Mouse (Mus musculus) MEL (cell line): Measurements from ENCODE around the gene Bcat2. TPM values are rescaled to one million over a fixed set of nuclear protein-coding genes. Genes with fewer than 3 reads are reported as not detected.

Source experiments
- DNase-seq: peaks from one replicate; pipeline ENCODE4 v3.0.0; 2011; ENCODE audit warnings: low read depth, low spot score
- H3K27ac ChIP-seq: 2 replicates; pipeline ENCODE4 v1.5.1; 2012; ENCODE audit warnings: low read depth, mild to moderate bottlenecking, control low read depth, low read length, moderate library complexity; ENCODE audit not compliant: control insufficient read depth
- H3K27me3 ChIP-seq, 2 experiments: fragments of 150-350 bp in 1 of 2; sonication (generic) in 1 of 2; 2 replicates each; pipeline ENCODE4 v1.6.1; 2012; ENCODE audit warnings: low read length in 2 of 2, mild to moderate bottlenecking in 2 of 2, improper control_type of control experiment in 1 of 2, moderate library complexity in 1 of 2; ENCODE audit not compliant: insufficient read depth in 2 of 2, control insufficient read depth in 1 of 2
- H3K36me3 ChIP-seq, 2 experiments: 2 replicates each; pipeline ENCODE4 v1.6.1; 2012 to 2014; ENCODE audit warnings: low read length in 2 of 2, improper control_type of control experiment in 1 of 2, inconsistent platforms in 1 of 2, mild to moderate bottlenecking in 1 of 2; ENCODE audit not compliant: insufficient read depth in 2 of 2, control insufficient read depth in 1 of 2
- H3K4me1 ChIP-seq, 2 experiments: fragments of 150-350 bp in 1 of 2; sonication (generic) in 1 of 2; 2 replicates each; pipeline ENCODE4 v1.6.1; 2012; ENCODE audit warnings: low read length in 2 of 2, improper control_type of control experiment in 1 of 2, mild to moderate bottlenecking in 1 of 2; ENCODE audit not compliant: insufficient read depth in 2 of 2, control insufficient read depth in 1 of 2
- H3K4me3 ChIP-seq, 2 experiments: fragments of 150-350 bp in 1 of 2; sonication (generic) in 1 of 2; 2 replicates each; pipeline ENCODE4 v1.5.1; 2012; ENCODE audit warnings: low read depth in 2 of 2, low read length in 2 of 2, mild to moderate bottlenecking in 2 of 2, moderate library complexity in 2 of 2, control low read depth in 1 of 2, improper control_type of control experiment in 1 of 2; ENCODE audit not compliant: control insufficient read depth in 1 of 2, insufficient read depth in 1 of 2
- H3K79me2 ChIP-seq: 2 replicates; pipeline ENCODE4 v1.6.1; 2012; ENCODE audit warnings: mild to moderate bottlenecking, low read length, moderate library complexity; ENCODE audit not compliant: control insufficient read depth, poor library complexity, insufficient read depth
- H3K9ac ChIP-seq: 2 replicates; pipeline ENCODE4 v1.6.1; 2012; ENCODE audit warnings: low read depth, mild to moderate bottlenecking, control low read depth, low read length, moderate library complexity; ENCODE audit not compliant: control insufficient read depth, poor library complexity, severe bottlenecking
- H3K9me3 ChIP-seq: fragments of 150-350 bp; sonication (generic); replicated peaks from 2 replicates; pipeline ENCODE4 v1.6.1; 2012; ENCODE audit warnings: mild to moderate bottlenecking, low read length, improper control_type of control experiment, moderate library complexity; ENCODE audit not compliant: insufficient read depth
- BHLHE40 ChIP-seq: IDR thresholded peaks from 2 replicates; pipeline ENCODE4 v1.6.1; 2012; ENCODE audit warnings: low read depth, mild to moderate bottlenecking, inconsistent platforms, low read length, improper control_type of control experiment, borderline replicate concordance
- CHD1 ChIP-seq: IDR thresholded peaks from 2 replicates; pipeline ENCODE4 v1.6.1; 2012; ENCODE audit warnings: low read depth, mild to moderate bottlenecking, inconsistent platforms, low read length, improper control_type of control experiment
- CHD2 ChIP-seq: IDR thresholded peaks from 2 replicates; pipeline ENCODE4 v1.6.1; 2011; ENCODE audit warnings: low read length, improper control_type of control experiment
- CTCF ChIP-seq, 3 experiments: IDR thresholded peaks in 2 of 3; conservative IDR thresholded peaks in 1 of 3; 2 replicates each; pipeline ENCODE4 v1.5.1; 2011 to 2012; ENCODE audit warnings: low read length in 3 of 3, low read depth in 2 of 3, mild to moderate bottlenecking in 2 of 3, improper control_type of control experiment in 1 of 3, inconsistent platforms in 1 of 3, mixed read lengths in 1 of 3, moderate library complexity in 1 of 3; ENCODE audit not compliant: control insufficient read depth in 1 of 3, insufficient read depth in 1 of 3, poor library complexity in 1 of 3, severe bottlenecking in 1 of 3
- E2F4 ChIP-seq: IDR thresholded peaks from 2 replicates; pipeline ENCODE4 v1.6.1; 2011; ENCODE audit warnings: low read depth, low read length, improper control_type of control experiment, borderline replicate concordance
- ELF1 ChIP-seq: IDR thresholded peaks from 2 replicates; pipeline ENCODE4 v1.6.1; 2014; ENCODE audit warnings: low read depth, mild to moderate bottlenecking, inconsistent platforms, low read length, improper control_type of control experiment, moderate library complexity
- EP300 ChIP-seq, 2 experiments: IDR thresholded peaks; 2 replicates each; pipeline ENCODE4 v1.6.1; 2011; ENCODE audit warnings: improper control_type of control experiment in 2 of 2, low read length in 2 of 2, low read depth in 1 of 2, mild to moderate bottlenecking in 1 of 2
- ETS1 ChIP-seq: IDR thresholded peaks from 2 replicates; pipeline ENCODE4 v1.6.1; 2012; ENCODE audit warnings: low read depth, mild to moderate bottlenecking, inconsistent platforms, low read length, improper control_type of control experiment, moderate library complexity
- GABPA ChIP-seq: IDR thresholded peaks from 2 replicates; pipeline ENCODE4 v1.6.1; 2012; ENCODE audit warnings: low read depth, mild to moderate bottlenecking, inconsistent platforms, low read length, improper control_type of control experiment, moderate library complexity
- GATA1 ChIP-seq: IDR thresholded peaks from 2 replicates; pipeline ENCODE4 v1.6.1; 2011; ENCODE audit warnings: low read depth, low read length, improper control_type of control experiment
- HCFC1 ChIP-seq: IDR thresholded peaks from 2 replicates; pipeline ENCODE4 v1.6.1; 2012; ENCODE audit warnings: low read depth, mild to moderate bottlenecking, inconsistent platforms, low read length, improper control_type of control experiment, moderate library complexity
- MAFK ChIP-seq: IDR thresholded peaks from 2 replicates; pipeline ENCODE4 v1.6.1; 2011; ENCODE audit warnings: low read depth, mild to moderate bottlenecking, low read length, improper control_type of control experiment, borderline replicate concordance
- MAZ ChIP-seq: IDR thresholded peaks from 2 replicates; pipeline ENCODE4 v1.6.1; 2012; ENCODE audit warnings: low read depth, mild to moderate bottlenecking, inconsistent platforms, low read length, improper control_type of control experiment
- MEF2A ChIP-seq: IDR thresholded peaks from 2 replicates; pipeline ENCODE4 v1.6.1; 2014; ENCODE audit warnings: low read depth, mild to moderate bottlenecking, inconsistent platforms, low read length, improper control_type of control experiment; ENCODE audit not compliant: poor library complexity, insufficient replicate concordance, severe bottlenecking; ENCODE audit errors: extremely low read depth
- MXI1 ChIP-seq: IDR thresholded peaks from 2 replicates; pipeline ENCODE4 v1.6.1; 2011; ENCODE audit warnings: mild to moderate bottlenecking, low read depth, low read length, improper control_type of control experiment
- MYB ChIP-seq: IDR thresholded peaks from 2 replicates; pipeline ENCODE4 v1.6.1; 2011; ENCODE audit warnings: mild to moderate bottlenecking, low read depth, low read length, improper control_type of control experiment
- NELFE ChIP-seq: IDR thresholded peaks from 2 replicates; pipeline ENCODE4 v1.6.1; 2011; ENCODE audit warnings: low read depth, low read length, improper control_type of control experiment
- NRF1 ChIP-seq: IDR thresholded peaks from 2 replicates; pipeline ENCODE4 v1.6.1; 2014; ENCODE audit warnings: low read depth, mild to moderate bottlenecking, inconsistent platforms, low read length, improper control_type of control experiment, moderate library complexity; ENCODE audit not compliant: poor library complexity, insufficient read depth, severe bottlenecking
- POLR2AphosphoS2 ChIP-seq: IDR thresholded peaks from 2 replicates; pipeline ENCODE4 v1.6.1; 2011; ENCODE audit warnings: low read length, improper control_type of control experiment
- RAD21 ChIP-seq: IDR thresholded peaks from 2 replicates; pipeline ENCODE4 v1.6.1; 2011; ENCODE audit warnings: mild to moderate bottlenecking, low read depth, low read length, improper control_type of control experiment
- SMC3 ChIP-seq: IDR thresholded peaks from 2 replicates; pipeline ENCODE4 v1.6.1; 2011; ENCODE audit warnings: low read depth, low read length, improper control_type of control experiment
- TAL1 ChIP-seq: IDR thresholded peaks from 2 replicates; pipeline ENCODE4 v1.6.1; 2012; ENCODE audit warnings: mild to moderate bottlenecking, inconsistent platforms, low read length, moderate library complexity, mixed read lengths
- TCF12 ChIP-seq: IDR thresholded peaks from 2 replicates; pipeline ENCODE4 v1.6.1; 2014; ENCODE audit warnings: low read depth, mild to moderate bottlenecking, inconsistent platforms, low read length, improper control_type of control experiment, moderate library complexity
- USF1 ChIP-seq: IDR thresholded peaks from 2 replicates; pipeline ENCODE4 v1.6.1; 2014; ENCODE audit warnings: low read depth, mild to moderate bottlenecking, inconsistent platforms, low read length, improper control_type of control experiment, moderate library complexity
- ZKSCAN1 ChIP-seq: IDR thresholded peaks from 2 replicates; pipeline ENCODE4 v1.6.1; 2012; ENCODE audit warnings: low read depth, mild to moderate bottlenecking, inconsistent platforms, low read length, improper control_type of control experiment, moderate library complexity
- ZMIZ1 ChIP-seq: IDR thresholded peaks from 2 replicates; pipeline ENCODE4 v1.6.1; 2012; ENCODE audit warnings: low read depth, mild to moderate bottlenecking, inconsistent platforms, low read length, improper control_type of control experiment, moderate library complexity
- polyA plus RNA-seq, 2 experiments: library from polyadenylated mRNA; stranded (reverse) in 1 of 2; unstranded in 1 of 2; fragments of >175 nt in 1 of 2; fragments of >200 nt in 1 of 2; gene quantifications; 2 replicates each; pipeline versions ENCODE4 v1.2.1 to v1.2.4; 2012; ENCODE audit warnings: low replicate concordance in 2 of 2, low read depth in 1 of 2; ENCODE audit not compliant: insufficient read length in 2 of 2, insufficient read depth in 1 of 2, missing spikeins in 1 of 2
- total RNA-seq: library from RNA; depleted of rRNA; stranded (reverse); fragments of 300-350 nt; gene quantifications from 2 replicates; pipeline ENCODE4 v1.2.3, GENCODE M21; 2012

Gene Bcat2
- total and polyA plus RNA-seq, 3 experiments: 49.4 to 140 TPM; not detected in 1

- TF ChIP-seq TCF12 (peak; percentile 25; the same call in 1 of the 2 replicates), EP300 (IDR thresholded peaks at IDR 0.05; ENCODE audit: low read depth in 1 of 2, low read length in 2 of 2) (peak in 1 of 2 experiments; percentile 22; a peak in 1 of 4 replicates), GATA1 (no peak), SMC3 (0 out of 2 replicates have a peak, but pooled peaks have one; percentile 8), CHD2 (peak; percentile 81), NELFE (peak; percentile 51; the same call in 1 of the 2 replicates), BHLHE40 (peak; percentile 90), POLR2AphosphoS2 (no peak), CHD1 (no peak), MYB (no peak), ZMIZ1 (no peak), MAZ (peak; percentile 81; the same call in 1 of the 2 replicates), MEF2A (no peak)
Observed at GRCm38 (mm10) chr7:45521728-45522184, 48.2 kb upstream of the Bcat2 start (continued).

- Histone ChIP-seq H3K36me3 (peaks cover 0 to 29% of the 10 kb centered on the region in 2 experiments; a peak in 2 of 4 replicates), H3K27ac (peak overlapping the region; percentile 26; the same call in 1 of the 2 replicates), H3K79me2 (peaks cover 27% of the 10 kb centered on the region), H3K9ac (peak overlapping the region; percentile 31), H3K4me3 (peak overlapping the region; percentile 73 to 79; a peak in 3 of 4 replicates), H3K27me3 (no peaks in the 10 kb centered on the region), H3K4me1 (peaks cover 4 to 16% of the 10 kb centered on the region in 2 experiments; a peak in 3 of 4 replicates), H3K9me3 (no peaks in the 10 kb centered on the region)
- DNase-seq: no peak
- TF ChIP-seq TAL1 (no peak), POLR2AphosphoS2 (peak; percentile 93)
Observed at GRCm38 (mm10) chr7:45522194-45522752, 47.7 kb upstream of the Bcat2 start.

GRCm38 (mm10) chr7:45522957-45523676 lies 46.8 kb upstream of the Bcat2 start:
- H3K4me3 ChIP-seq: peak overlapping the region; percentile 39 to 42
- H3K79me2 ChIP-seq: peaks cover 27% of the 10 kb centered on the region
- peak overlapping the region; percentile 14; the same call in 1 of the 2 replicates for H3K27ac ChIP-seq
- peaks cover 0 to 29% of the 10 kb centered on the region in 2 experiments; a peak in 2 of 4 replicates for H3K36me3 ChIP-seq
- no peaks in the 10 kb centered on the region for H3K9me3 ChIP-seq
- DNase-seq: no peak
- H3K4me1 ChIP-seq: peaks cover 4 to 16% of the 10 kb centered on the region in 2 experiments; a peak in 3 of 4 replicates
- no peaks in the 10 kb centered on the region for H3K27me3 ChIP-seq
- H3K9ac ChIP-seq: peak overlapping the region; percentile 44; the same call in 1 of the 2 replicates
- no peak for TF ChIP-seq ZKSCAN1
- no peak for TF ChIP-seq TCF12
- TF ChIP-seq ETS1: no peak
- no peak for TF ChIP-seq USF1
- TF ChIP-seq MXI1: no peak
- no peak for TF ChIP-seq ELF1
- TF ChIP-seq RAD21: no peak
- TF ChIP-seq CTCF (IDR thresholded peaks at IDR 0.05 in 2 of 3, conservative IDR thresholded peaks at IDR 0.05 in 1 of 3; ENCODE audit: control insufficient read depth in 1 of 3, insufficient read depth in 1 of 3, low read depth in 2 of 3, low read length in 3 of 3, poor library complexity in 1 of 3, severe bottlenecking in 1 of 3): no peak
- TF ChIP-seq HCFC1: no peak
- TF ChIP-seq MEF2A: no peak
- no peak for TF ChIP-seq MAFK
- no peak for TF ChIP-seq BHLHE40
- no peak for TF ChIP-seq GABPA
- TF ChIP-seq TAL1: no peak
- no peak for TF ChIP-seq NRF1
- TF ChIP-seq E2F4: no peak
